Mouse (Mus musculus): ENCODE data around the gene Mia. TPM values are rescaled to one million over a fixed set of nuclear protein-coding genes. Genes with fewer than 3 reads are reported as not detected.

The Mia gene
- total RNA-seq, 2 experiments from 2014 or later = 0.62 to 2.0 TPM

DNA sequence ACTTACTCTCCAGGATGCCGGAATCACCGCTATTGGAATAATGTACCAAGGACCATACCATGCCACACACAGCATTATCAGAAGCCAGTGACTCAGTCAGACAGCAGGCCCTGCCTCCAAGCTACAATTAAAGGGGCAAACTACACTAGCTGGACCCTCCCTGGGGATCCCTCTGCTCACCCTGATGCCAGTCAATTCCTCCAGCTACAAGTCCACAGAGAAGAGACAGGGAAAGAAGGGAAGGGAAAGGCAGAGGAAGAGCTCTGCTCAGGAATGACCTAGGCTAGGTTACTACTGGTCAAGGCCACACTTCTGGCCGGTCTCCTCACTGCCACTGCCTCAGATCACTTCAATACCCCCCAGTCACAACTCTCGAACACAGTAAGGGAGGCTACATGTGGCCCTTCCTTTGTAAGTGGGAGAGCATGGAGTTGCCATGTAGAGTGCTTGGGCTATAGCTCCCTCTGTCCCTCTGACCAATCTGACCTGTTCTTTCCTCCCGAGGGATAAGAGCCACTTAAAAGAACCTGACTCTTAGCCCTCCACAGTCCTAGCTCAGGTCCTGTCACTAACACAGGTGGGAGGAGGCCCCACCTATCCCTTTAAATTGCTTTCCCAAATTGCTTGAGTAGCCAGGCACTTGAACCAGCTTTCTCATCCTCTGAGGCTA, 18.0 kb downstream of the Mia start:
- no peak for DNase-seq (ENCODE audit: low spot score in 2 of 2)

DNA sequence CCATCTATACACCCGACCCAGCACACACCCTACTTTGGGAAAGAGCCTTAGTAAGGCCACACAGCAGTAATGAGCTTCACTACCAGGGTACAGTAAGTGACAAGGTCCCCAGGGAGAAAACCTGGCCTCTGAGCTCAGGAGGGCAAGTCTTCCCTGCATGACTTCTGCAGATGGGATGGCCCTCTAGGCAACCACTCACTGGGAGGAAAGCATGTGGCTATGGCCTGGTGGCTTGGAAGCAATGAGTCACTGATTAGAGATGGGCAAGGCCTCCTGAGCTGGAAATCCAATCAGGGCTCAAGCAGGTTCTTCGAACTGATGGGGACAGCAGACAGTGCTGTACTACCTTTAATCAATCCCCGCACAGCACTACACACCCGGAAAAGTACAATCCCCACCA, 19.2 kb downstream of the Mia start:
- DNase-seq (ENCODE audit: low spot score in 2 of 2) = no peak

DNA sequence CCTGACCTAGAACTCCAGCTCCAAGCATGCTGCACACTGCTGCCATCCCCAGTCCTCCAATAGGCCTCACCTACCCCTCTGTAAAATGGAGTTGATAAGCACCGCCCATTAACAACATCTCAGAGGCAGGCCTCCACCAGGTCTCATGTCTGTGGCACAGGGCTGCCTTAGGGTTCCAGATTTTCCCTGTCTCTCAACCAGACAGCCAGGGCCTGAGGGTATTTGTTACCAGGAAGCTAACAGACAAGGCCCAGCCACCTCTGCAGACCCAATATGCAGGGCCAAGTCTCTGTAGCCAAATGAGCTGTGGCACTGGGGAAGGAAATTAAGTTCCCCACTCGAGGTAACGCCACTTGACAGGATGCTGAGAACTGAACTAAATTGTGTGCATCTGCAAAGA, 20.0 kb downstream of the Mia start:
- no peak for DNase-seq (ENCODE audit: low spot score in 2 of 2)

DNA sequence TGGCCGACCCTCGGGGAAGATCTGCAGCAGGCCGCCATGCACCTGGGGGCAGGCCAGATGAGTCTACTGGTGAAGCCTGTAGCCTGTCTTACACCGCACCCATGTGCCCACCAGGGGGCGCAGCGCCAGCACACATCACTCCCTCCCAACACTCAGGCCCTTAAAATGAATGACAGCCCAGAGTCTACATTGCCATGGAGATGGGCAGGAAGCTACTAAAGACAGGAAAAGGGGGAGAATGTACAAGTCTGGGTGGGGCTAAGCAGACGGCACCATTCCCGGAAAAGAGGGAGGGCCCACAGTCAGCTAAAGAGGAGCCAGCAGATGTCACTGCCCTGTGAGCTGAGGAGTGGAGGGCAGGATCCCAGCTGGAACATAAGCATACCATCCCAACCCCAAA, 21.1 kb downstream of the Mia start:
- peak; percentile 82 to 95 for DNase-seq (ENCODE audit: low spot score in 2 of 2)

DNA sequence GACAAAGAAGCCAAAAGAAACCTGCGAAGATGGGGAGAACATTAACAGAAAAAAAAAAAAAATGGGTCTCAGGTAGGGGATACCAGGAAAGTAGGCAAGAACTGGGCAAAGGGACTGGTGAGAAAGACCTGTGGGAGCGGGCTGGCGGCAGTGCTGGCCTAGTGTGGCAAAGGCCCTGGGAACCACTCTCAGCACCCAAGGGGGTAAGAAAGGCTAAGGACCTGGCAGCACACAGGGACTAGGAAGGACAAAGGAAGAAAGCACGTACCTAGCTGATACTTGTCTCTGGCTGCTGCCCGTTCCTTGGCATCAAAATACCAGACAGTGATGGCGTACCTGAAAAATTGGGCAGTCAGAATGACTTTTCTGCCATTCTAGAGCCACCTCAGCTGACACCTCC, 21.7 kb downstream of the Mia start:
- DNase-seq (ENCODE audit: low spot score in 2 of 2) = no peak

DNA sequence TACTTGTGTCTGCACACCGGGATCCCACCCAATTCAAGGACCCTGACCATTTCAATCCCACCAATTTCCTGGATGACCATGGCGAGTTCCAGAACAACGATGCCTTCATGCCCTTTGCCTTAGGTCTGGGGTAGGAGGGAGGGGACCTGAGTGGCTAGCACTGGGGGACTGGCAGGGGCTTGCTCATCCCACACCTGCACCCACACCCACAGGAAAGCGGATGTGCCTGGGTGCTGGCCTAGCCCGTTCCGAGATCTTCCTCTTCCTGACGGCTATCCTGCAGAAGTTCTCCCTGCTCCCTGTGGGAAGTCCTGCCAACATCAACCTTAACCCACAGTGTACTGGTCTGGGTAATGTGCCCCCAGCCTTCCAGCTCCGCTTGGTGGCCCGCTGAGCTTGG, 22.8 kb downstream of the Mia start:
- DNase-seq (ENCODE audit: low spot score in 2 of 2) = no peak

DNA sequence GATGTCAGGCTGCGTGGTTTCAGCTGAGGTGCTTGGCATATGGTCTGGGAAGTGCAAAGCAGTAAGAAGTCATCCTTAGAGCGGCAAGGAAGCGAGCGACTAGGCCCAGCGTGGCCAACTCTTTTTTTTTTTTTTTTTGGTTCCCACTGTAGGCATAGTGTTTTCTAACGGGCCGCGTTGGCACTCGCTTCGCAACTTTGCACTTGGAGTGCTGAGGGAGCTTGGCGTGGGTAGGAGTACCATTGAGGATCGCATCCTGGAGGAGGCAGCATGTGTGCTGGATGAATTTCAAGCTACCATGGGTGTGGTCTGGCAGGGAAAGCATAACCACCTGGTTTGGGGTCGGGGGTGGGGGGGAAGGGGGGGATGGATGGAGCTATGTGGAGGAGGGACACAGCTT, 25.0 kb downstream of the Mia start:
- DNase-seq (ENCODE audit: low spot score in 2 of 2) = peak in 1 of 2 experiments; percentile 74

DNA sequence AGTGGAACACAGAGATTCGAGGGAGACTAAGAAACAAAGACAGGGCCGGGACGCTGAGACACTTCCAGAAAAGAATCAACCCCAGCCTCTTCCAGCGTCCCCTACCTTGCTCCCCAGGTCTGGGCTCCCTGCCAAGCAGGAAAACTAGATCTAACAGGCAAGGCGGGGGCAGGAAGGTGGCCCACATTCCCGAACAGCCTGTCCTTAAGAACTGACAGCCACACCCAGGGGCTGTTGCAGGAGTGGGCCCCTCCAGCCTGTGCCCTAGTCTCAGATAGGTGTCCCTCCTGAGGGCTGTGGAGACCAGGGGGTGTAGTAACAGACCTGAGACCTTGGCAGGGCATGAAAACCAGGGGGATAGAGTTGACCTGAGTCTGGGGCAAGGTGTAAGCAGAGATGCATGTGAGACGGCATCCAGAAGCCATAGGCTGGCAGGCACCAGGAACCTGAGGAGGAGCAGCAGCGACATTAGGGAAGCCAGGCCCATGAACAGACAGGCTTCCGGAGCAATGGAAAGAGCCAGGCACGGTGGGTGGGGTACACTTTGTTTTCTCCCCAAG, 27.7 kb downstream of the Mia start, which contains the start of gene Cyp2t4:
Cyp2t4 (plus strand) TSS at position 510 of the 560 bp plus-strand sequence.
- DNase-seq (ENCODE audit: low spot score in 2 of 2) = no peak

DNA sequence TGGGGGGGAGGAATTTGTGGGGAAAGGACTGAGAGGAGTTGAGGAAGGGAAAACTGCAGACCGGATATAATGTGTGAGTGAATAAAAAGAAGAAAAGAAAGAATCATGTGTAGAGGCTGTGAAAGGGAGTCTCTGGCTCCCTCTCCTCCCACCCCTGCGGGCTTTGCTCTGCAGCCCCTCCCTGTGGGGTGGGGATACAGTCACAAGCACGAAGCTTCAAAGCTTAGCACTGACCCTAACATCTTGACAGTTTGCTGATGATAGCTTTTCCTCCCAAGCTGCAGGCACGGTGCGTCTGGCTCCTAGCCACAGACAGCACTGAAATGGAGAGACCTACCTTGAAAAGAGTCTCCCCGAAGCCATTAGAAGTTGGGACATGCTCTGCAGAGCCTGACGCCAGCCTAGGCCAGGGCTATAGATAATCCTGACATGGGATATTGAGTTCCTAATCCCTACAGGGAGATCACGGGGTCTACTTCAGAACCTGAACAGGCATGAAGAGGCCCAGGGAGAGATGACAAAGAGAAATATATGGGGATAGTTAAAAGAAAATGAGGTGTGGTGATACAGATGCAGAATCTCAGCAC, 44.5 kb downstream of the Mia start:
- DNase-seq (ENCODE audit: low spot score in 2 of 2) = no peak

DNA sequence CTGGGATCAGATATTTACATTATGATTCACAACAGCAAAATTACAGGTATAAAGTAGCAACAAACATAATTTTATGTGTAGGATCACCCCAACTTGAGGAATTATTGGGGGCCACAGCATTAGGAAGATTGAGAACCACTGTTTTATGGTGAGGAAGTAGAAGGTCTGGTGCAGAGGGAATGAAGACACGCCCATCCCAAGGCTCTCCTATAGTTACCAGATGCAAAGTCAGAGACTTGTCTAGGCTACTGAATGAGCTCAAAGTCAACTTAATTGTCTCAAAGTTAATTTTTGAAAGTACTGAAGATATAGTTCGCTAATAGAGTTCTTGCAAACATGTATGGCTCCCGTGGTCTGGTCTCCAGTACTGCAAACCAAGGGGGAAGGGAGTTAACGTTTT, 47.2 kb downstream of the Mia start:
- no peak for DNase-seq (ENCODE audit: low spot score in 2 of 2)

DNA sequence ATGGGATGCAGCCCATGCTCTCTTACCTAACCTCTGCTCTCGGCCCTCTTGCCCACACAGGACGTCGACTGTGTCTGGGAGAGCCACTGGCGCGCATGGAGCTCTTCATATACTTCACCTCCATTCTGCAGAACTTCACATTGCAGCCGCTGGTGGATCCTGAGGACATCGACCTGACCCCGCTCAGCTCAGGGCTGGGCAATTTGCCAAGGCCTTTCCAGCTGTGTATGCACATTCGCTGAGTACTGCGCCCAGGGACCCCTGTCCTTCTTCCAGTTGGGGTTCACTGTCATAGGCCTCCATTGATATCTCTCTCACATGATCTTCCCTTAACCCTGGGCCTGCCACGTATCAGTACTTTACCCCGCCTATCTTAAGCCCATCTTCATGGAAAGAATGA, 47.8 kb downstream of the Mia start:
- DNase-seq (ENCODE audit: low spot score in 2 of 2) = no peak

DNA sequence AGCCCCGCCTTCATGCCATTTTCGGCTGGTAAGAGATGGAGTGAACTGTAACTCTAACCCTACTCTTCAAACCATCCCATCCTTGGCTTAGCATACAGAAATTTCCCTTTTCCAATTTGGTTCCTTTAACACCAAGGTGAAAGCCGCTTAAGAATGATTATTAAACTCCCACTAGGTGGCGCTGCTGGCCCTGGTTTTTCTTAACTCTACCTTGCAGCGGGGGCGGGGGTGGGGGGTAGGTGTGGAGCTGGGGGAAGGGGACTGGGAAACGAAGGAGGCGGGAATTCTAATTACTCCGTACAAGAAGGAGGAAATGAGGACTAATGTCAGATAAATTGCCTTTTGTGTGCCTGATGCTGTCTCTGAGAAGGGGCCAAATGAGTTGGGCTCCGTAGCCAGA, 48.4 kb downstream of the Mia start:
- peak in 1 of 2 experiments; percentile 73 for DNase-seq (ENCODE audit: low spot score in 2 of 2)

DNA sequence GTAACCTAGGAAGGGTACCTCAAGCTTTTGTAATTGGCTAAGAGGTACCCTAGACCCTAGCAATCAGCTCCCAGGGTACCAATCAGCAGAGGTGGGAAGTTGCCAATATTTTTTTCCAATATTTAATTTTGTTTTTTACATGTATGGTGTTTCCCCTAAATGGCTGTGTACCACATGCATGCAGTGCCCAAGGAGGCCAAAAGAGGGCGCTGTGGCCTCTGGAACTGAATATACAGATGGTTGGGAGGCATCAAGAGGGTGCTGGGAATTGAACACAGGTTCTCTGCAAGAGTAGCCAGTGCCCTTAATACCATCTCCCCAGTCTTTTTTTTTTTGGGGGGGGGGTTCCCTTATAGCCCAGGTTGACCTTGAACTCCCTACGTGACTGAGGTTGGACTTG, 49.6 kb downstream of the Mia start:
- DNase-seq (ENCODE audit: low spot score in 2 of 2) = no peak

DNA sequence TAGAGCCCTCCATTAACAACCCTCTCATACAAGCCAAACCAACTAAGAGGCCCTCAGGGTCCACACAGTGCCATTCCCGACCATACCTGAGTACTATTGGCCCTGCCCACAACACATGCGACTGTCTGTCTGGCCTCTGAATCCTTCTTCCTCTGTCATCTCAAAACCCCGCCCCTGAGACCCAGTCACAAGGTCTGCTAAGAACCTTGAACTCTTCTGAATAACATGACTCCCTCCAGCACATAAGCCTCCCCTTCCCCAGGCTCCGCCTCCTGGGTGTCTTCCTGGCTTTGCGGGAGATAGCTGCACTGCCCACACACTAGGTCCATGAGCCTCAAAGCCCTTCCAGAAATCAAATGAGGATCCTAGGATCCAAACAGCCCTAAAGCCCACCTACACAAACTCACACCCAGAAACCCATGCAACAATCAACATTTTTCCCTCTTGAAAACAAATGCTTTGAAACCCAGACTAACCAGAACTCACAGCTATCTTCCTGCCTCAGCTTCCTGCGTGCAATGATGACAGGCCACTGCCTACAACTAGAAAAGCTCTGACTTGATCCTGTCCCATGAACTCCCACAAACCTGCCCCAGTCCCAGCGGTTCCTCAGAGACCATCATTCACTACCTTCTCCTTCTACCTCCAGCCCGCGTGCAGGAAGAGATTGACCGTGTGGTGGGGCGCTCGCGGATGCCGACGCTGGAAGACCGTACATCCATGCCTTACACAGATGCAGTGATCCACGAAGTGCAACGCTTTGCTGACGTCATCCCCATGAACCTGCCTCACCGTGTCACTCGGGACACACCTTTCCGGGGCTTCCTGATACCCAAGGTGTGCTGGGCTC, 50.2 kb downstream of the Mia start:
- DNase-seq (ENCODE audit: low spot score in 2 of 2) = no peak

DNA sequence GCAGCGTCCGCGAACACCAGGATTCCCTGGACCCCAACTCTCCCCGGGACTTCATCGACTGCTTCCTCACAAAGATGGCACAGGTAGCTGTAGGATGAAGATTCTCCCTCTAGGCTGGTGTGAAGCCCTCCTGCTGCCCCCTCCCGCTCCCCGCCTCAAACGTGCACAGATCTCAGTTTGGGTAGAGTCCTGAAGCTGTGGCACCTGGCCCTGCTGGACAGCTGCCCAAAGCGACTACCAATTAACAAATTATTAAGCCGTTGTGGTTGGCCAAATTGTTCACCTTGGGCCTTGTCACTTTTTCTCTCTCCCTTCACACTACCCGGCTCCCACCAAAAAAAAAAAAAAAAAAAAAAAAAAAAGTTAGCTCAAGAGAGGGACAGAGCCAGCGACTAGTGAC, 51.1 kb downstream of the Mia start:
- DNase-seq (ENCODE audit: low spot score in 2 of 2) = no peak

Small RNAs within 50 kb of the gene (microRNA-seq; reads per million reads assigned to microRNA genes)
- 0 reads per million in 2 experiments for gene Mir1191
- 0.20 to 0.25 reads per million in 2 experiments for gene Mir3101

Other genes starting within 250 kb of the Mia start
- not detected for gene Cyp2a22, start 241.8 kb downstream of the Mia start, total RNA-seq (2021)
- not detected for gene Cyp2a12, start 152.1 kb downstream of the Mia start, total RNA-seq (2021)
- gene Cyp2f2, start 61.2 kb downstream of the Mia start, total RNA-seq (2021) = not detected
- gene Cyp2t4, start 27.4 kb downstream of the Mia start, total RNA-seq (2021) = not detected
- gene Egln2, start 14.4 kb downstream of the Mia start, total RNA-seq (2021) = 100 to 1,000 TPM; 106 to 110 TPM
- 10 to 100 TPM; 88.4 to 94.7 TPM for gene Rab4b, start 2.3 kb downstream of the Mia start, total RNA-seq (2021)
- not detected for gene Gm21983, start 71 bp downstream of the Mia start, total RNA-seq (2021)
- 10 to 100 TPM; 20.6 to 23.8 TPM for gene BC024978, start 14.6 kb upstream of the Mia start, total RNA-seq (2021)
- gene Snrpa, start 15.1 kb upstream of the Mia start, total RNA-seq (2021) = 10 to 100 TPM; 90.9 to 95.3 TPM
- gene Itpkc, start 47.5 kb upstream of the Mia start, total RNA-seq (2021) = 10 to 100 TPM; 10.6 TPM
- gene Coq8b, start 51.9 kb upstream of the Mia start, total RNA-seq (2021) = 10 to 100 TPM; 32.7 to 40.7 TPM
- gene Numbl, start 77.3 kb upstream of the Mia start, total RNA-seq (2021) = 100 to 1,000 TPM; 141 to 149 TPM
- 10 to 100 TPM; 43.9 to 47.5 TPM for gene Ltbp4, start 156.5 kb upstream of the Mia start, total RNA-seq (2021)
- gene Shkbp1, start 174.9 kb upstream of the Mia start, total RNA-seq (2021) = 10 to 100 TPM; 25.8 to 28.2 TPM
- not detected for gene Gm20479, start 176.3 kb upstream of the Mia start, total RNA-seq (2021)